Mouse (Mus musculus): Measurements from ENCODE around the gene Galt.
"Not testable (repeated sequence)": the region's sequence is repeated elsewhere in the genome, so short reads cannot be mapped to it uniquely, and the experiment has no call there.

Galt gene

GRCm38 (mm10) chr4:41740380-41741157 lies 14.5 kb upstream of the Galt start:
- DNase-seq = peak; percentile 77

GRCm38 (mm10) chr4:41741158-41741560 lies 13.9 kb upstream of the Galt start:
- DNase-seq = peak; percentile 97

- no peak for DNase-seq
These were observed 10.9 kb upstream of the Galt start for GRCm38 (mm10) chr4:41744131-41744530.

- DNase-seq = no peak
These were observed 10.0 kb upstream of the Galt start for GRCm38 (mm10) chr4:41745021-41745420.

GRCm38 (mm10) chr4:41755338-41756305 lies 594 bp downstream of the Galt start, which contains the start of gene Sigmar1:
Gene Sigmar1 (minus strand): TSS chr4:41756157.
- peak; percentile 91 for DNase-seq

- DNase-seq = peak; percentile 63
These were observed 1.4 kb downstream of the Galt start for GRCm38 (mm10) chr4:41756440-41756839.

GRCm38 (mm10) chr4:41757321-41757720 lies 2.3 kb downstream of the Galt start:
- DNase-seq = peak; percentile 50

GRCm38 (mm10) chr4:41758021-41758420 lies 3.0 kb downstream of the Galt start:
- peak; percentile 59 for DNase-seq

- no peak for DNase-seq
These were observed 3.7 kb downstream of the Galt start for GRCm38 (mm10) chr4:41758701-41759100.

- DNase-seq = peak; percentile 68
These were observed 4.2 kb downstream of the Galt start for GRCm38 (mm10) chr4:41759206-41759605.

GRCm38 (mm10) chr4:41759656-41760287 lies 4.7 kb downstream of the Galt start:
- peak; percentile 59 for DNase-seq

GRCm38 (mm10) chr4:41760288-41760721 lies 5.3 kb downstream of the Galt start:
- peak; percentile 95 for DNase-seq

GRCm38 (mm10) chr4:41760911-41761310 lies 5.9 kb downstream of the Galt start:
- DNase-seq = peak; percentile 50

GRCm38 (mm10) chr4:41761680-41762079 lies 6.7 kb downstream of the Galt start:
- no peak for DNase-seq

GRCm38 (mm10) chr4:41762099-41762687 lies 7.2 kb downstream of the Galt start:
- peak; percentile 60 for DNase-seq

GRCm38 (mm10) chr4:41762688-41763114 lies 7.7 kb downstream of the Galt start:
- DNase-seq = peak; percentile 71

- DNase-seq = not testable (repeated sequence)
These were observed 8.1 kb downstream of the Galt start for GRCm38 (mm10) chr4:41763176-41763575.

- peak; percentile 40 for DNase-seq
These were observed 12.3 kb downstream of the Galt start for GRCm38 (mm10) chr4:41767301-41767700.

- peak; percentile 67 for DNase-seq
These were observed 17.9 kb downstream of the Galt start for GRCm38 (mm10) chr4:41772946-41773345.

GRCm38 (mm10) chr4:41773502-41773901 lies 18.5 kb downstream of the Galt start:
- DNase-seq = peak; percentile 83

- DNase-seq = peak; percentile 93
These were observed 19.0 kb downstream of the Galt start, which contains the start of gene Ccl27a for GRCm38 (mm10) chr4:41774002-41774401. Gene Ccl27a (minus strand): TSS chr4:41774247.

GRCm38 (mm10) chr4:41774506-41774905 lies 19.5 kb downstream of the Galt start:
- DNase-seq = not testable (repeated sequence)

All from cerebellum, adult 9-11 months (tissue).